Mouse (Mus musculus) G1E-ER4 (cell line): ENCODE data around the gene Krt32. TPM values are rescaled to one million over a fixed set of nuclear protein-coding genes. Genes with fewer than 3 reads are reported as not detected.

ENCODE experiments used
- GATA1 ChIP-seq: IDR thresholded peaks from one replicate; pipeline ENCODE4 v1.8.0; 2012; ENCODE audit warnings: low read length, inconsistent platforms
- polyA plus RNA-seq: library from polyadenylated mRNA; stranded (reverse); fragments of >175 nt; gene quantifications from 2 replicates; pipeline ENCODE4 v1.2.3, GENCODE M21; 2012

The Krt32 gene
- polyA plus RNA-seq, 1 experiment, result not detected

DNA sequence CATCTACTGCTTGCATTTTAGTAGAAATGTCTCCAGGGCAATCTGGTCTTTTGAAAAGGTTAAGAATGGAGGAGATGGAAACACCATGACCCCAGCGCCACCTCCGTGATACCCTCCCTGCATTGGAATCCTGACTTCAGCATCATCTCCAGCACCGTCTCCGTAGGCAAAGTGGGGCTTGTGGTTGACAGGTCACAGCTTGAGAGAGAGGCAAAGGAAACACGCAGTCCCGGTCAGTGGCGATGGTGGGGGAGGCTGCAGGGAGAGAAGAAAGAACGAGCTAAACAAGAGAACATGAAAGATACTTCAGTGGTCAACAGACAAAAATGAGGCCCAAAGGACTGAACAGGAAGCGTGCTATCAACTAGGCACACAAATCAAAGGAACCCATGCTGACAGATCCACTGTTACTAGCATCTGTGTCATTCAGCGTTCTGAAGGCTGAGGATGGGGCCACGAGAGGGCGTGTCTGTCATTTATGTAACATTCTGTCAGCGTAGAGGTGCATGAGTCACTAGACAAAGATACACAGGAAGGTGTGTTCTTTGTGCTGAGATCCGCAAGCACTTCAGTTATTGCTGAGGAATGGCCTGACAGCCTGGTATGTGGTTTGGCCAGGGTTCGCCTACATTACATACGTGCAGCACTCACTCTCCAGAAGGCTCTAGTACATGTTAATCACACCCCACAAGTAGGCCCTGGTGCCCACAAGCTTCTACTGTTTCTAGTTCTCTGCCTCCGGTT is 20.6 kb downstream of the Krt32 start:
- TF ChIP-seq GATA1, result no peak

- TF ChIP-seq GATA1, result no peak
Measured at GRCm38 (mm10) chr11:100066236-100067010, 21.6 kb downstream of the Krt32 start.

DNA sequence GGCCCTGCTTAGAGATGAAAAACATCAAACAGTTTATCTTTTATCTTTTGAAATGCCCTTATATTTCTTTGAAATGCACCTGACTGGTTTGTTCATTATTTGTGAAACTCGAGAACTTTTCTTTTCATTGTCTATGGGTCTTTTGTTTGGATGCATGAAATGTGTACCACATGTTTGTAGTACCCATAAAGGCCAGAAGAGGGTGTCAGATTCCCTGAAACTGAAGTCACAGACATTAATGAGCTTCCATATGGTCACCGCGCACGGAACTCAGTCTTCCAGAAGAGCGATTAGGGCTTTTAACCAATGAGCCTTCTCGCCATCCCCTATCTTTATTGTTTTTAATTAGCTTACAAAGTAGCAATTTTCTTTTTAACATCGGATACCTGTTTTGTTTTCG is 29.2 kb downstream of the Krt32 start:
- TF ChIP-seq GATA1, result no peak

- no peak for TF ChIP-seq GATA1
Measured at GRCm38 (mm10) chr11:100055686-100056655, 32.1 kb downstream of the Krt32 start.

- no peak for TF ChIP-seq GATA1
Measured at GRCm38 (mm10) chr11:100050451-100050850, 37.6 kb downstream of the Krt32 start, which contains the start of gene Krt31. Krt31 (minus strand) TSS chr11:100050551.

GRCm38 (mm10) chr11:100047193-100047592 is 40.8 kb downstream of the Krt32 start:
- TF ChIP-seq GATA1, result no peak

GRCm38 (mm10) chr11:100046303-100046866 is 41.6 kb downstream of the Krt32 start:
- TF ChIP-seq GATA1, result no peak

DNA sequence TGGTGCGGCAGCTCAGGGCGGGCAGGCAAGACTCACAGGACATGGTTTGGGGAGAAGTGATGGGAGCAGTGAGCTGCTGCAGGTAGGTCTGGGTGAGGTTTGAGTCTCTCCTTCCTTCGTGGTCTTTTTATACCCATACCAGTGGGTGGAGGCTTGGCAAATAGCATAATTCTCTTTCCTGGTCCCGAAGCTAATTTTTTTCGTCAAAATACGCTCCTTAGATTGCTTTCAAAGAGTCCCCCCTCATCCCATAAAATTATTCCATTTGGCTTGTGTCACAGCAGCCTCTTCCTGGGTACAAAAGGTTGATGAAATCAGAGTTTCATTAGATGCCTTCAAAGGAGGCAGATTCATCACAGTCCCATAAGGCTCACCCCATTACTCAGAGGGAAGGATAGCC is 46.6 kb downstream of the Krt32 start, which contains the start of gene Krt34:
Gene Krt34, minus strand, starts transcription at position 101 of the 400 bp plus-strand sequence.
- TF ChIP-seq GATA1, result no peak

Other genes starting within 250 kb of the Krt32 start
- gene Krtap4-16, start 236.6 kb downstream of the Krt32 start, polyA plus RNA-seq, result not detected in 2 replicates
- not detected in 2 replicates for gene Gm11568, start 230.3 kb downstream of the Krt32 start, polyA plus RNA-seq
- not detected in 2 replicates for gene Gm11559, start 223.8 kb downstream of the Krt32 start, polyA plus RNA-seq
- gene Krtap9-1, start 214.8 kb downstream of the Krt32 start, polyA plus RNA-seq, result not detected in 2 replicates
- gene Gm11567, start 209.0 kb downstream of the Krt32 start, polyA plus RNA-seq, result not detected in 2 replicates
- gene Krtap31-1, start 180.3 kb downstream of the Krt32 start, polyA plus RNA-seq, result not detected in 2 replicates
- not detected in 2 replicates for gene Gm11565, start 173.5 kb downstream of the Krt32 start, polyA plus RNA-seq
- not detected in 2 replicates for gene Krtap31-2, start 151.9 kb downstream of the Krt32 start, polyA plus RNA-seq
- not detected in 2 replicates for gene Krtap9-5, start 139.8 kb downstream of the Krt32 start, polyA plus RNA-seq
- not detected in 2 replicates for gene Krtap29-1, start 109.2 kb downstream of the Krt32 start, polyA plus RNA-seq
- gene Krtap16-1, start 101.6 kb downstream of the Krt32 start, polyA plus RNA-seq, result not detected in 2 replicates
- gene Krtap17-1, start 94.2 kb downstream of the Krt32 start, polyA plus RNA-seq, result not detected in 2 replicates
- not detected in 2 replicates for gene Krt33a, start 72.0 kb downstream of the Krt32 start, polyA plus RNA-seq
- not detected in 2 replicates for gene Krt33b, start 58.4 kb downstream of the Krt32 start, polyA plus RNA-seq
- not detected in 2 replicates for gene Krt34, start 46.7 kb downstream of the Krt32 start, polyA plus RNA-seq
- not detected in 2 replicates for gene Krt31, start 37.7 kb downstream of the Krt32 start, polyA plus RNA-seq
- gene Krt35, start 8.0 kb upstream of the Krt32 start, polyA plus RNA-seq, result not detected in 2 replicates
- not detected in 2 replicates for gene Krt36, start 17.4 kb upstream of the Krt32 start, polyA plus RNA-seq
- gene Krt13, start 33.3 kb upstream of the Krt32 start, polyA plus RNA-seq, result not detected in 2 replicates
- gene Krt15, start 47.7 kb upstream of the Krt32 start, polyA plus RNA-seq, result not detected in 2 replicates
- not detected in 2 replicates for gene Krt19, start 60.4 kb upstream of the Krt32 start, polyA plus RNA-seq
- gene Krt9, start 105.0 kb upstream of the Krt32 start, polyA plus RNA-seq, result not detected in 2 replicates
- not detected in 2 replicates for gene Krt14, start 119.3 kb upstream of the Krt32 start, polyA plus RNA-seq
- gene Krt16, start 160.7 kb upstream of the Krt32 start, polyA plus RNA-seq, result not detected in 2 replicates
- 0.04 TPM in 1 of 2 replicates, not detected in the other for gene Krt17, start 172.8 kb upstream of the Krt32 start, polyA plus RNA-seq
- gene Krt42, start 181.6 kb upstream of the Krt32 start, polyA plus RNA-seq, result not detected in 2 replicates
- 517 and 775 TPM in 2 replicates for gene Eif1, start 231.7 kb upstream of the Krt32 start, polyA plus RNA-seq
- not detected in 2 replicates for gene Gast, start 246.2 kb upstream of the Krt32 start, polyA plus RNA-seq